Mouse (Mus musculus): ENCODE results near the gene Hist1h2bh. TPM values are rescaled to one million over a fixed set of nuclear protein-coding genes. Genes with fewer than 3 reads are reported as not detected.
"Not testable (repeated sequence)": the region's sequence is repeated elsewhere in the genome, so short reads cannot be mapped to it uniquely, and the experiment has no call there.

The Hist1h2bh gene
- total and polyA plus RNA-seq, 2 experiments, result 0.09 to 1.3 TPM

- Histone ChIP-seq H3K27me3 (ENCODE audit: control insufficient read depth, insufficient read depth, low read length) (no peaks in the 10 kb centered on the region), H3K4me1 (ENCODE audit: control insufficient read depth, insufficient read depth, low read length) (peaks cover 1% of the 10 kb centered on the region; the same call in 1 of the 2 replicates), H3K36me3 (ENCODE audit: control insufficient read depth, insufficient read depth, low read length) (no peaks in the 10 kb centered on the region), H3K79me2 (ENCODE audit: control insufficient read depth, insufficient read depth, low read length) (no peaks in the 10 kb centered on the region), H3K27ac (replicated peaks; ENCODE audit: insufficient read depth, low read depth, low read length) (peak within 1 kb of the TSS; percentile 42), H3K4me3 (ENCODE audit: insufficient read depth, low read depth, low read length) (peak within 1 kb of the TSS; percentile 72), H3K9ac (ENCODE audit: low read depth, low read length) (peak within 1 kb of the TSS; percentile 73)
- peak; percentile 97 for DNase-seq (ENCODE audit: extremely low read depth, low read depth, low spot score)
- TF ChIP-seq POLR2A (IDR thresholded peaks at IDR 0.05; ENCODE audit: extremely low read depth, insufficient read depth, low read length), result peak; percentile 81
- TF ChIP-seq CTCF (IDR thresholded peaks at IDR 0.05; ENCODE audit: low read depth, low read length), result no peak
- WGBS, result under 1% methylated on average over 34 of the region's 45 CpGs
Observed at GRCm38 (mm10) chr13:23543965-23544786, 984 bp upstream of the Hist1h2bh start, which contains the start of gene Hist1h3f. Gene Hist1h3f, plus strand, starts transcription at chr13:23544052.

DNA sequence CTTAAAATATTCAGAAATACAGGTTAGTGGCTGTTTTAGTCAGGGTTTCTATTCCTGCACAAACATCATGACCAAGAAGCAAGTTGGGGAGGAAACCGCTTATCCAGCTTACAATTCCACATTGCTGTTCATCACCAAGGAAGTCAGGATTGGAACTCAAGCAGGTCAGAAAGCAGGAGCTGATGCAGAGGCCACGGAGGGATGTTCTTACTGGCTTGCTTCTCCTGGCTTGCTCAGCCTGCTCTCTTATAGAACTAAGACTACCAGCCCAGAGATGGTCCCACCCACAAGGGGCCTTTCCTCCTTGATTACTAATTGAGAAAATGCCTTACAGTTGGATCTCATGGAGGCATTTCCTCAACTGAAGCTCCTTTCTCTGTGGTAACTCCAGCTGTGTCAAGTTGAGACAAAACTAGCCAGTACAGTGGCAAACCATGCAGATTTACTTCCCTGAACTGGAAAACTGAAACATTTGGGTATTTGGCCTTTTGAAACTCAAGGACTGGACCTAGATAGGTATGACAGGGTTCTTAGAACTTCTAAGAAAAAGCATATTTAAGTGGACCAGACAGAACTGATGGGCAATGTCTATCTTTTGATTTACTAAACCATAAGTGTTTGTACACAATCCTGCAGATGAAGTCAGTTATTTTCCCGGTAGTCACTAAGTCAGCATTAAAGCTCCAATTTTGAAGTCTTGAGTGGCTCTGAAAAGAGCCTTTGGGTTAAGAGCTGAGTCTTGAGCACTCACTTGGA lies 789 bp downstream of the Hist1h2bh start:
- H3K79me2 ChIP-seq (ENCODE audit: control insufficient read depth, insufficient read depth, low read length); DNase-seq (ENCODE audit: extremely low read depth, low read depth, low spot score); H3K27me3 ChIP-seq (ENCODE audit: control insufficient read depth, insufficient read depth, low read length); H3K27ac ChIP-seq (replicated peaks; ENCODE audit: insufficient read depth, low read depth, low read length); H3K36me3 ChIP-seq (ENCODE audit: control insufficient read depth, insufficient read depth, low read length); H3K4me1 ChIP-seq (ENCODE audit: control insufficient read depth, insufficient read depth, low read length); H3K9ac ChIP-seq (ENCODE audit: low read depth, low read length): not testable (repeated sequence)
- H3K4me3 ChIP-seq (ENCODE audit: insufficient read depth, low read depth, low read length), result peak overlapping the region; percentile 69; the same call in 1 of the 2 replicates
- WGBS, result 33% methylated on average over 3 of the region's 3 CpGs

DNA sequence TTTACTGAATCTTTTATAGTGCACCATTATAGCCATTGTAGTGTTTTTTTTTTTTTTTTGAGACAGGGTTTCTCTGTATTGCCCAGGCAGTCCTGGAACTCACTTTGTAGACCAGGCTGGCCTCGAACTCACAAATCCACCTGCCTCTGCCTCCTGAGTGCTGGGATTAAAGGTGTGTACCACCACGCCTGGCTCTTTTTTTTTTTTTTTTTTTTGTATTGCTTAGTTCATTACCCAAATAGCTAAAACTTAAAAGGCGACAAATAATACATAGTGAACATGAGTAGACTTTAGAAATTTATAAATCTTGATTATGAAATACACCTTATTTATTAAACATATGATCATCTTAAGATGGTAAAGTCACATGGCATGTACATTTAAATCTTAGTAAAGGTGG lies 1.7 kb downstream of the Hist1h2bh start:
- Histone ChIP-seq H3K79me2 (ENCODE audit: control insufficient read depth, insufficient read depth, low read length) (no peaks in the 10 kb centered on the region), H3K4me1 (ENCODE audit: control insufficient read depth, insufficient read depth, low read length) (peaks cover 1% of the 10 kb centered on the region; the same call in 1 of the 2 replicates), H3K4me3 (ENCODE audit: insufficient read depth, low read depth, low read length) (no peak overlapping the region), H3K27me3 (ENCODE audit: control insufficient read depth, insufficient read depth, low read length) (no peaks in the 10 kb centered on the region), H3K9ac (ENCODE audit: low read depth, low read length) (no peak overlapping the region), H3K36me3 (ENCODE audit: control insufficient read depth, insufficient read depth, low read length) (no peaks in the 10 kb centered on the region), H3K27ac (replicated peaks; ENCODE audit: insufficient read depth, low read depth, low read length) (no peak overlapping the region)
- TF ChIP-seq CTCF (IDR thresholded peaks at IDR 0.05; ENCODE audit: low read depth, low read length), result no peak
- TF ChIP-seq POLR2A (IDR thresholded peaks at IDR 0.05; ENCODE audit: extremely low read depth, insufficient read depth, low read length), result no peak
- 91% methylated on average over 3 of the region's 3 CpGs for WGBS
- no peak for DNase-seq (ENCODE audit: extremely low read depth, low read depth, low spot score)

DNA sequence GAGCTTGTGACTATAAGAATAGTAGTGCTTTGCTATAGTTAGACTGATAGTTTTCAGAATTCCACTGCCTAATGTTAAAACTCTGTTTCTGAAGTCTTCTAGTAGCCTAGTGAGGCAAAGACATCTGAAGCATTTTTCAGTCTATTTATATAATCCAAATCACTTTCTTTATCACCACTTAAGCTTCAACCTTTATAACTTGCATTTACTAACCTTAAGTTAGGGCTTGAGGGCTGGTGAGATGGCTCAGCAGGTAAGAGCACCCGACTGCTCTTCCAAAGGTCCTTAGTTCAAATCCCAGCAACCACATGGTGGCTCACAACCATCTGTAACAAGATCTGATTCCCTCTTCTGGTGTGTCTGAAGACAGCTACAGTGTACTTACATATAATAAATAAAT lies 3.4 kb downstream of the Hist1h2bh start:
- WGBS, result 93% methylated on average over 1 of the region's 1 CpGs
- H3K27ac ChIP-seq (replicated peaks; ENCODE audit: insufficient read depth, low read depth, low read length); H3K79me2 ChIP-seq (ENCODE audit: control insufficient read depth, insufficient read depth, low read length); H3K4me1 ChIP-seq (ENCODE audit: control insufficient read depth, insufficient read depth, low read length); H3K36me3 ChIP-seq (ENCODE audit: control insufficient read depth, insufficient read depth, low read length); H3K27me3 ChIP-seq (ENCODE audit: control insufficient read depth, insufficient read depth, low read length); H3K4me3 ChIP-seq (ENCODE audit: insufficient read depth, low read depth, low read length); H3K9ac ChIP-seq (ENCODE audit: low read depth, low read length); DNase-seq (ENCODE audit: extremely low read depth, low read depth, low spot score): not testable (repeated sequence)

GRCm38 (mm10) chr13:23538249-23538648 lies 4.9 kb downstream of the Hist1h2bh start:
- H3K79me2 ChIP-seq (ENCODE audit: control insufficient read depth, insufficient read depth, low read length), result no peaks in the 10 kb centered on the region
- H3K36me3 ChIP-seq (ENCODE audit: control insufficient read depth, insufficient read depth, low read length), result no peaks in the 10 kb centered on the region
- 76% methylated on average over 5 of the region's 5 CpGs for WGBS
- H3K27ac ChIP-seq (replicated peaks; ENCODE audit: insufficient read depth, low read depth, low read length), result no peak overlapping the region
- no peak for DNase-seq (ENCODE audit: extremely low read depth, low read depth, low spot score)
- H3K4me3 ChIP-seq (ENCODE audit: insufficient read depth, low read depth, low read length), result no peak overlapping the region
- no peak for TF ChIP-seq CTCF (IDR thresholded peaks at IDR 0.05; ENCODE audit: low read depth, low read length)
- TF ChIP-seq POLR2A (IDR thresholded peaks at IDR 0.05; ENCODE audit: extremely low read depth, insufficient read depth, low read length), result no peak
- no peak overlapping the region for H3K9ac ChIP-seq (ENCODE audit: low read depth, low read length)
- no peaks in the 10 kb centered on the region for H3K27me3 ChIP-seq (ENCODE audit: control insufficient read depth, insufficient read depth, low read length)
- H3K4me1 ChIP-seq (ENCODE audit: control insufficient read depth, insufficient read depth, low read length), result peaks cover 5% of the 10 kb centered on the region
